Mouse (Mus musculus): ENCODE data around the gene Zfp982. TPM values are rescaled to one million over a fixed set of nuclear protein-coding genes. Genes with fewer than 3 reads are reported as not detected.
"Not testable (repeated sequence)": the region's sequence is repeated elsewhere in the genome, so short reads cannot be mapped to it uniquely, and the experiment has no call there.

The Zfp982 gene
- polyA plus RNA-seq, 1 experiment: not detected

DNA sequence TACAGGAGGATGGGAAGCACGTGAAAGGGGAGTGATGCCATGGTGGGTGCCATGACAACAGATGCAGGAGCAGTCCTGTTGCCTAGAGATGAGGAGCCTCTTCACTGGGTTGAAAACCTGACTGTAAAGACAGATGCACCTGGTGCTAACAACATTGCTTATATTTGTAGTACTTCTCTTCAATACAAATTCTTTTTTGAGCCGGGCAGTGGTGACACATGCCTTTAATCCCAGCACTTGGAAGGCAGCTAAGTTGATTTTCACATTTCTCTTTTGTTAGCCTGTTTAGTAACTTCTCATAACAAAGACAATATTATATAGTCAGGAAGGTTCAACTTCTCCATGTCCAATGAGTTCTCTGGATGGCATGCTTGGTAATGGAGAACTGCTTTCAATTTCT, 26.8 kb downstream of the Zfp982 start:
- no peaks in the 10 kb centered on the region for H3K4me1 ChIP-seq (ENCODE audit: control insufficient read depth, insufficient read depth, low read length)
- no peak overlapping the region for H3K27ac ChIP-seq (ENCODE audit: insufficient read depth, low read depth, low read length)
- 70% methylated on average over 2 of the region's 2 CpGs for WGBS
- no peak overlapping the region for H3K4me3 ChIP-seq (ENCODE audit: insufficient read depth, low read depth, low read length)
- TF ChIP-seq CTCF (IDR thresholded peaks at IDR 0.05; ENCODE audit: insufficient read depth, low read depth, low read length) (no peak), POLR2A (IDR thresholded peaks at IDR 0.05; ENCODE audit: insufficient read depth, low read depth, low read length) (no peak)

GRCm38 (mm10) chr4:147520100-147520499, 27.9 kb downstream of the Zfp982 start:
- TF ChIP-seq CTCF (IDR thresholded peaks at IDR 0.05; ENCODE audit: insufficient read depth, low read depth, low read length): no peak
- TF ChIP-seq POLR2A (IDR thresholded peaks at IDR 0.05; ENCODE audit: insufficient read depth, low read depth, low read length): no peak
- Histone ChIP-seq H3K4me1 (ENCODE audit: control insufficient read depth, insufficient read depth, low read length) (no peaks in the 10 kb centered on the region), H3K27ac (ENCODE audit: insufficient read depth, low read depth, low read length) (no peak overlapping the region), H3K4me3 (ENCODE audit: insufficient read depth, low read depth, low read length) (no peak overlapping the region)

DNA sequence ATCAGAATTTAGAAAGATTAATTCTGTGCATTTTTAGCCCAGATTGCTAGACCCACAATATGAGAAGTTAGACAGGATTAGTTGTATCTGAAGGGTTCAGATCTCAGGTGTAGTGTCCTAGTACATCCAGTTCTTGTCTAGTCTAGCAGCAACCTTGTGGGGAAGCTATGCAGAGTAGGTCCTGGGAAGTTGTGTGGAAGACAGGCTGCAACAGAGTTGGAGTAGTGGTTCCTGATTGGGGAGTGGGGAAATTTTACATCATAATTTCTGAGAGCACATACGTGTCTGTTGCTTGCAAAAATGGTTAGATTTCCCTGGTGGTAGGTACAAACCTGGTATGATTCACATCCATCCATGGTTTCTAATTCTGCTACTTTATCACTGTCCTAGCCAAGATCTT, 32.9 kb downstream of the Zfp982 start:
- Histone ChIP-seq H3K4me1 (ENCODE audit: control insufficient read depth, insufficient read depth, low read length) (no peaks in the 10 kb centered on the region), H3K27ac (ENCODE audit: insufficient read depth, low read depth, low read length) (no peak overlapping the region), H3K4me3 (ENCODE audit: insufficient read depth, low read depth, low read length) (no peak overlapping the region)
- WGBS: 78% methylated on average over 1 of the region's 1 CpGs
- TF ChIP-seq POLR2A (IDR thresholded peaks at IDR 0.05; ENCODE audit: insufficient read depth, low read depth, low read length): no peak
- TF ChIP-seq CTCF (IDR thresholded peaks at IDR 0.05; ENCODE audit: insufficient read depth, low read depth, low read length): no peak

GRCm38 (mm10) chr4:147530366-147530765, 38.1 kb downstream of the Zfp982 start:
- Histone ChIP-seq H3K27ac (ENCODE audit: insufficient read depth, low read depth, low read length) (no peak overlapping the region), H3K4me3 (ENCODE audit: insufficient read depth, low read depth, low read length) (no peak overlapping the region), H3K4me1 (ENCODE audit: control insufficient read depth, insufficient read depth, low read length) (no peaks in the 10 kb centered on the region)
- 95% methylated on average over 1 of the region's 1 CpGs for WGBS
- TF ChIP-seq POLR2A (IDR thresholded peaks at IDR 0.05; ENCODE audit: insufficient read depth, low read depth, low read length) (no peak), CTCF (IDR thresholded peaks at IDR 0.05; ENCODE audit: insufficient read depth, low read depth, low read length) (no peak)

DNA sequence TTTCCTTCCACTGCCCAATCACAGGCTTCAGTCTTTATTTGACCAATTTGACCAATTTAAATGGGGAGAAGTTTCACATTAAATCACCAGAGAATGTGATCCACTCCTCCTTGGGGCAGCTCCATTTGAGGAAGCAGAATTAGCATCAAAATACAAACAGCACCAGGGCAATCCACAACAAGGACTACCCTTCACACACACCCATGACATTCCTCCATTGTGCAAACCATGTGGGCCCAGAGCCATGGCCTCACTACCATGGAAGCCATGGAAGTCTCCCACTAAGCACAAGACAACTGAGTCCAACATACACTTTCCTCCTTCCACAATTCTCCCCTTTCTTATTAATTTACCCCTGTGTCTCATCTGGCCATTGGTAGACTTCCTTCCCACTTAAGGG, 43.7 kb downstream of the Zfp982 start:
- not testable (repeated sequence) for H3K4me3 ChIP-seq (ENCODE audit: insufficient read depth, low read depth, low read length); H3K4me1 ChIP-seq (ENCODE audit: control insufficient read depth, insufficient read depth, low read length); H3K27ac ChIP-seq (ENCODE audit: insufficient read depth, low read depth, low read length)

GRCm38 (mm10) chr4:147537702-147538101, 45.5 kb downstream of the Zfp982 start:
- 82% methylated on average over 2 of the region's 2 CpGs for WGBS
- no peaks in the 10 kb centered on the region for H3K4me1 ChIP-seq (ENCODE audit: control insufficient read depth, insufficient read depth, low read length)
- H3K4me3 ChIP-seq (ENCODE audit: insufficient read depth, low read depth, low read length): no peak overlapping the region
- no peak overlapping the region for H3K27ac ChIP-seq (ENCODE audit: insufficient read depth, low read depth, low read length)
- no peak for TF ChIP-seq CTCF (IDR thresholded peaks at IDR 0.05; ENCODE audit: insufficient read depth, low read depth, low read length)
- TF ChIP-seq POLR2A (IDR thresholded peaks at IDR 0.05; ENCODE audit: insufficient read depth, low read depth, low read length): no peak

DNA sequence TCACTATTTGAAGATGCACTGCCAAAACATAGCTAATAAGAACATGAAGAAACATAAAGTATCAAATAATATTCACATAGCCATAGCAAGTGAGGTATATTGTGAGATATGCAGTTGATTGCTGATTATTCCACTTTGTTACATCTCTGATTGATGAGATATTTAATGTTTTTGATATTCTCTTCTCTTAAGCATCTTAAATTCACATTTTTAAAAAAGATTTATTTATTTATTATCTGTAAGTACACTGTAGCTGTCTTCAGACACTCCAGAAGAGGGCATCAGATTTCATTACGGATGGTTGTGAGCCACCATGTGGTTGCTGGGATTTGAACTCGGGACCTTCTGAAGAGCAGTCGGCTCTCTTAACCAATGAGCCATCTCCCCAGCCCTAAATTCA, 47.7 kb downstream of the Zfp982 start, which contains the start of gene Gm16503:
TSS of gene Gm16503 (plus strand) at position 301 of the 400 bp plus-strand sequence.
- H3K4me1 ChIP-seq (ENCODE audit: control insufficient read depth, insufficient read depth, low read length); H3K27ac ChIP-seq (ENCODE audit: insufficient read depth, low read depth, low read length); H3K4me3 ChIP-seq (ENCODE audit: insufficient read depth, low read depth, low read length): not testable (repeated sequence)
- 80% methylated on average over 3 of the region's 3 CpGs for WGBS

DNA sequence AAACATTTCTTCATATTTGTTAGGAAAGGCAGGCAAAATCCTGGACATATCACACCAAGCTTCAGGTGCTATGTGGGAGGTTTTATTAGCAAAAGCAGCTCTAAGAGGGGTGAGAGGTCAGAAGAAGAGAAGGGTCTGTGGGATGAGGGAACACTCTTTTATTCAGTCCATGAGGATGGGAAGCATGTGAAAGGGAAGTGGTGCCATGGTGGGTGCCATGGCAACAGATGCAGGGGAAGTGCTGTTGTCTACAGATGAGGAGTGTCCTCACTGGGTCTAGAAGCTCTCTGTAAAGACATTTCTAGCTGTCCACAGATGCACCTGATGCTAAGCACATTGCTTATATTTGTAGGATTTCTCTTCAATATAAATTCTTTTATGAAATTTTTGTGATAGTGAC, 48.9 kb downstream of the Zfp982 start:
- no peak for TF ChIP-seq POLR2A (IDR thresholded peaks at IDR 0.05; ENCODE audit: insufficient read depth, low read depth, low read length)
- no peak for TF ChIP-seq CTCF (IDR thresholded peaks at IDR 0.05; ENCODE audit: insufficient read depth, low read depth, low read length)
- Histone ChIP-seq H3K27ac (ENCODE audit: insufficient read depth, low read depth, low read length) (no peak overlapping the region), H3K4me3 (ENCODE audit: insufficient read depth, low read depth, low read length) (no peak overlapping the region), H3K4me1 (ENCODE audit: control insufficient read depth, insufficient read depth, low read length) (no peaks in the 10 kb centered on the region)

- WGBS: 76% methylated on average over 5 of the region's 5 CpGs
- H3K4me1 ChIP-seq (ENCODE audit: control insufficient read depth, insufficient read depth, low read length); H3K27ac ChIP-seq (ENCODE audit: insufficient read depth, low read depth, low read length); H3K4me3 ChIP-seq (ENCODE audit: insufficient read depth, low read depth, low read length): not testable (repeated sequence)
Measured at GRCm38 (mm10) chr4:147553071-147553470, 60.9 kb downstream of the Zfp982 start, which contains the start of gene Zfp985. Gene Zfp985, plus strand, starts transcription at chr4:147553277.

GRCm38 (mm10) chr4:147554361-147554760, 62.1 kb downstream of the Zfp982 start:
- not testable (repeated sequence) for H3K4me3 ChIP-seq (ENCODE audit: insufficient read depth, low read depth, low read length); H3K27ac ChIP-seq (ENCODE audit: insufficient read depth, low read depth, low read length); H3K4me1 ChIP-seq (ENCODE audit: control insufficient read depth, insufficient read depth, low read length)
- WGBS: 72% methylated on average over 2 of the region's 2 CpGs

DNA sequence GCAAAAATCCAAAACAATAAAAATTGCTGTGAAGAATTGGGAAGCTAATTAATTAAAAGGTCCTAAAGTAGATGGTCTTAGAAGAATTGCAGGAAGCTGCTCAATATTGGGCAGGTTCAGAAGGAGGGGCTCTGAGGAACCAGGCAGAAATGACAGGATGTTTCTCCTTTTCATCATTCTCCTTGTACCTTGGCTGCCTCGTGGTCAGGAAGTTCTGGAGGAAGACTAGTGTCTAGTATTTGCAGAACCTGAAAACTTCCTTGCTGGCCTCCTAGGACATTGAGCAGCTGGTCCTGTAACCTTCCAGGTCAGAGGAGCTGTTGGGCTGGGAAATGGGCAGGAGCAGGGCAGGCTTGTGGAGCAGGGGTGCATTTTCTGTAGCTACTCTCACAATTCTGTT, 64.7 kb downstream of the Zfp982 start:
- 43% methylated on average over 1 of the region's 1 CpGs for WGBS
- not testable (repeated sequence) for H3K4me3 ChIP-seq (ENCODE audit: insufficient read depth, low read depth, low read length); H3K4me1 ChIP-seq (ENCODE audit: control insufficient read depth, insufficient read depth, low read length); H3K27ac ChIP-seq (ENCODE audit: insufficient read depth, low read depth, low read length)

GRCm38 (mm10) chr4:147558011-147558410, 65.8 kb downstream of the Zfp982 start:
- H3K4me1 ChIP-seq (ENCODE audit: control insufficient read depth, insufficient read depth, low read length); H3K4me3 ChIP-seq (ENCODE audit: insufficient read depth, low read depth, low read length); H3K27ac ChIP-seq (ENCODE audit: insufficient read depth, low read depth, low read length): not testable (repeated sequence)

GRCm38 (mm10) chr4:147559096-147559495, 66.9 kb downstream of the Zfp982 start:
- not testable (repeated sequence) for H3K4me1 ChIP-seq (ENCODE audit: control insufficient read depth, insufficient read depth, low read length); H3K27ac ChIP-seq (ENCODE audit: insufficient read depth, low read depth, low read length); H3K4me3 ChIP-seq (ENCODE audit: insufficient read depth, low read depth, low read length)
- 48% methylated on average over 1 of the region's 1 CpGs for WGBS
